Mouse (Mus musculus): ENCODE measurements at regions not wholly inside any gene's neighbourhood (a gene's known extent, or its start where the extent isn't known, plus 50 kb on each side); places are given as distances from the start of the nearest gene placed in this dataset.

- in situ Hi-C loops (cut with MboI; ENCODE audit: low pct_ligation_motif_present, low pct_unique_long_range_greater_than_20kb, low sequenced_read_pairs), result no loop called here
- no peak overlapping the region for H3K4me2 ChIP-seq (ENCODE audit: insufficient read depth, low read depth, poor library complexity, severe bottlenecking)
- dilution Hi-C loops (cut with MboI; ENCODE audit: extremely low pct_ligation_motif_present, extremely low pct_unique_long_range_greater_than_20kb, low sequenced_read_pairs), result no loop called here
- no peaks in the 10 kb centered on the region for H3K9me3 ChIP-seq (replicated peaks; ENCODE audit: low read length)
- H3K36me3 ChIP-seq (replicated peaks in 1 of 2; ENCODE audit: control insufficient read depth in 1 of 2, insufficient read depth in 1 of 2, low read length in 1 of 2), result no peaks in the 10 kb centered on the region
- peak; percentile 2 for DNase-seq (ENCODE audit: extremely low read depth)
- no peaks in the 10 kb centered on the region for H3K27me3 ChIP-seq (replicated peaks)
- H3K4me3 ChIP-seq (replicated peaks in 1 of 3; ENCODE audit: low read depth in 2 of 3, low read length in 2 of 3, poor library complexity in 1 of 3), result no peak overlapping the region
- TF ChIP-seq ZNF384 (IDR thresholded peaks at IDR 0.05; ENCODE audit: low read depth, low read length) (no peak), SMC3 (IDR thresholded peaks at IDR 0.05; ENCODE audit: low read depth, low read length) (peak; percentile 24; the same call in 1 of the 2 replicates), MEF2A (IDR thresholded peaks at IDR 0.05; ENCODE audit: borderline replicate concordance, low read depth, low read length) (no peak), ZC3H11A (IDR thresholded peaks at IDR 0.05; ENCODE audit: low read depth, low read length) (no peak), MAX (IDR thresholded peaks at IDR 0.05; ENCODE audit: low read length) (no peak), CHD1 (IDR thresholded peaks at IDR 0.05; ENCODE audit: low read depth, low read length) (no peak), ZKSCAN1 (IDR thresholded peaks at IDR 0.05; ENCODE audit: borderline replicate concordance, low read depth, low read length) (no peak), CTCF (conservative IDR thresholded peaks at IDR 0.05 in 1 of 2, IDR thresholded peaks at IDR 0.05 in 1 of 2; ENCODE audit: low read depth in 2 of 2, low read length in 2 of 2) (peak in 1 of 2 experiments; percentile 51; a peak in 2 of 4 replicates), RAD21 (IDR thresholded peaks at IDR 0.05; ENCODE audit: low read depth, low read length) (peak; percentile 48), TCF12 (IDR thresholded peaks at IDR 0.05; ENCODE audit: low read depth, low read length) (no peak)
- no peak overlapping the region for H3K27ac ChIP-seq (ENCODE audit: insufficient read depth, low read depth)
- 0 out of 4 replicates have a peak, but pooled peaks cover 0 to 2% of the 10 kb centered on the region in 2 experiments for H3K4me1 ChIP-seq (ENCODE audit: control insufficient read depth in 1 of 2, insufficient read depth in 2 of 2)
- H3K79me2 ChIP-seq (replicated peaks; ENCODE audit: control insufficient read depth, extremely low read depth, insufficient read depth, poor library complexity, severe bottlenecking), result 0 out of 2 replicates have a peak, but pooled peaks cover 2% of the 10 kb centered on the region
- H3K9ac ChIP-seq (ENCODE audit: insufficient read depth, low read depth), result no peak overlapping the region
These were observed 207.1 kb upstream of the Gm10306 start for GRCm38 (mm10) chr4:94349273-94349672.

GRCm38 (mm10) chr4:94356982-94357381 lies 199.4 kb upstream of the Gm10306 start:
- H3K36me3 ChIP-seq (replicated peaks in 1 of 2; ENCODE audit: control insufficient read depth in 1 of 2, insufficient read depth in 1 of 2, low read length in 1 of 2), result no peaks in the 10 kb centered on the region
- in situ Hi-C loops (cut with MboI; ENCODE audit: low pct_ligation_motif_present, low pct_unique_long_range_greater_than_20kb, low sequenced_read_pairs) (no loop called here), dilution Hi-C loops (cut with MboI; ENCODE audit: extremely low pct_ligation_motif_present, extremely low pct_unique_long_range_greater_than_20kb, low sequenced_read_pairs) (no loop called here)
- no peak for DNase-seq (ENCODE audit: extremely low read depth)
- H3K27ac ChIP-seq (ENCODE audit: insufficient read depth, low read depth), result no peak overlapping the region
- no peak overlapping the region for H3K4me3 ChIP-seq (replicated peaks in 1 of 3; ENCODE audit: low read depth in 2 of 3, low read length in 2 of 3, poor library complexity in 1 of 3)
- H3K9me3 ChIP-seq (replicated peaks; ENCODE audit: low read length), result no peaks in the 10 kb centered on the region
- H3K4me2 ChIP-seq (ENCODE audit: insufficient read depth, low read depth, poor library complexity, severe bottlenecking), result no peak overlapping the region
- TF ChIP-seq HCFC1 (IDR thresholded peaks at IDR 0.05; ENCODE audit: low read depth, low read length) (no peak), CHD2 (IDR thresholded peaks at IDR 0.05; ENCODE audit: low read length) (no peak), ZC3H11A (IDR thresholded peaks at IDR 0.05; ENCODE audit: low read depth, low read length) (no peak), E2F4 (IDR thresholded peaks at IDR 0.05; ENCODE audit: insufficient replicate concordance, low read depth, low read length) (no peak), NRF1 (IDR thresholded peaks at IDR 0.05; ENCODE audit: low read depth, low read length) (no peak), PAX5 (IDR thresholded peaks at IDR 0.05; ENCODE audit: low read length) (no peak), MAFK (IDR thresholded peaks at IDR 0.05; ENCODE audit: insufficient replicate concordance, low read length) (no peak), MYC (IDR thresholded peaks at IDR 0.05; ENCODE audit: low read depth, low read length) (no peak), UBTF (IDR thresholded peaks at IDR 0.05; ENCODE audit: low read depth, low read length) (no peak), IRF4 (IDR thresholded peaks at IDR 0.05; ENCODE audit: low read depth, low read length) (no peak), CHD1 (IDR thresholded peaks at IDR 0.05; ENCODE audit: low read depth, low read length) (no peak), EP300 (IDR thresholded peaks at IDR 0.05; ENCODE audit: low read length) (no peak), USF1 (IDR thresholded peaks at IDR 0.05; ENCODE audit: low read depth, low read length) (no peak), NELFE (IDR thresholded peaks at IDR 0.05; ENCODE audit: low read depth, low read length) (no peak), TCF12 (IDR thresholded peaks at IDR 0.05; ENCODE audit: low read depth, low read length) (no peak), BHLHE40 (IDR thresholded peaks at IDR 0.05; ENCODE audit: low read depth, low read length) (no peak), ETS1 (conservative IDR thresholded peaks at IDR 0.05; ENCODE audit: low read depth, low read length) (no peak), USF2 (conservative IDR thresholded peaks at IDR 0.05; ENCODE audit: low read depth, low read length) (no peak), GABPA (IDR thresholded peaks at IDR 0.05; ENCODE audit: insufficient replicate concordance, low read depth, low read length) (no peak)
- peaks cover 2 to 11% of the 10 kb centered on the region in 2 experiments; a peak in 2 of 4 replicates for H3K4me1 ChIP-seq (ENCODE audit: control insufficient read depth in 1 of 2, insufficient read depth in 2 of 2)
- H3K27me3 ChIP-seq (replicated peaks), result no peaks in the 10 kb centered on the region
- H3K9ac ChIP-seq (ENCODE audit: insufficient read depth, low read depth), result no peak overlapping the region
- no peaks in the 10 kb centered on the region for H3K79me2 ChIP-seq (replicated peaks; ENCODE audit: control insufficient read depth, extremely low read depth, insufficient read depth, poor library complexity, severe bottlenecking)
